Mouse (Mus musculus) NIH3T3 (cell line): ENCODE data around the gene Nkapd1.
A peak's percentile ranks its signal among the peaks of the same experiment; 100 is the strongest.
"Not testable (repeated sequence)": the region's sequence is repeated elsewhere in the genome, so short reads cannot be mapped to it uniquely, and the experiment has no call there.

Experiments used
- DNase-seq: peaks from one replicate; pipeline ENCODE4 v3.0.0-alpha.2; 2012; ENCODE audit warnings: low read depth

Nkapd1 gene

GRCm38 (mm10) chr9:50616766-50617603 lies at the start of gene Nkapd1, which contains the start of gene Pih1d2:
TSS of gene Nkapd1 (minus strand) at chr9:50617464.
TSS of gene Pih1d2 (plus strand) at chr9:50617321.
- DNase-seq = peak; percentile 93

- DNase-seq = no peak
Observed at GRCm38 (mm10) chr9:50666442-50666841, 49.2 kb upstream of the Nkapd1 start.

DNA sequence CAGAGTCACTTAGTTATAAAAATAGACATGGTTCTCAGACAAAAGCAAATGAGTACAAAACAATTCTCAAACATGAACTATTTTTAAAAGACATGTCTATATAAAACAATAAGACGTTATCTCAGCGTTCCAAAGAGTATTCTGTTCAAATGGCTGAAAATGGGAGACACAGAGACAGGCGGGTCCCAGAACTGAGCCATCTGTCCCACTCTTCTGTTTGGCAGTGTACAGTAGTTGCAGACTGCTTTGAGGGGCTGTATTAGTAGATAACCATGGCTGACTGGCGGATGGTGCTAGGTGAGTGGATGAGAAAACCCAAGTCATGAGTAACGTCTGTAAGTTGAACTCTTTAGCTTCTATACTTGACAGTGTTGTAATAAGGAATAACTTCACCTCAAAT lies 47.6 kb upstream of the Nkapd1 start:
- DNase-seq = no peak

GRCm38 (mm10) chr9:50660431-50660830 lies 43.2 kb upstream of the Nkapd1 start:
- peak; percentile 25 for DNase-seq

DNA sequence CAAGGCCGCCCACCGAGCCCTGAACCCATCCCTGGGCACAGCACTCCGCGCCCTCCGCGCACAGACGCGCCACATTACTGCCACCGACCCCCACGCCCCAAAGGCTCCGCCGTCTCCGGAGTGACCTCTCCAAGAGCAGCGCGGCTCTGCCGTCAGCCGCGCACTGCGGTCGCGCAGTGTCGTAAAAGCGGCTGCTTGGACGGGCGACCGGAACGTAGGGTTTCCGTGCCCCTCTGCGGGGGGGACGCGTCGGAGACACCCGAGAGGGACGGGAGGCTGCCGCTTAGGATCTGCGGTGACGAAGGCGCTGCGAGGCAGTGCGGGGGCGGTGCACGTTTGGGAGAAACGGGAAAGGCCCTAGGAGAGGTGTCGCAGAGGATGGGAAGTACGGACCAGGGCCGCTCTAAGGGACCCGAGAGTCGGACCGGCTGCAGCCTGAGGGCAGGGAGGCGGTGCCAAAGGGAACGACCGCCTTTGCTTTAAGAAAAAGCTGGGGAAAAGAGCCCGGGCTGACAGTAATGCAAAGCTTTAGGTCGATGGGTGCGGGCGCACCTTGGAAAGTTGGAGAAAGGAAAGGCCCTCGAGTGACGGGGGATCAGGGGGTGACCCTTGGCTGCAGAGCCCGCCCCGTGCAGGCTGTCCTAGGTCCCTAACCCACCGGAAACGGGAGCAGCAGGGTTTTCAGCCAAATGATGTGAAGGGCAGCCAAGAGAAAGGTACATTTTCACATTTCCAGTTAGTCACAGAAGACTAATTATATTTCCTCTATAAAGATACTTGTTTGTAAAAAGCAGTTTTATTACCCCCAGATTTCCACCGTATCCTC lies 42.3 kb upstream of the Nkapd1 start, which contains the start of gene Dlat:
Gene Dlat (minus strand): TSS at position 389 of the 826 bp plus-strand sequence.
- peak; percentile 86 for DNase-seq

GRCm38 (mm10) chr9:50658941-50659388 lies 41.7 kb upstream of the Nkapd1 start:
- DNase-seq = peak; percentile 14

GRCm38 (mm10) chr9:50658391-50658790 lies 41.1 kb upstream of the Nkapd1 start:
- no peak for DNase-seq

DNA sequence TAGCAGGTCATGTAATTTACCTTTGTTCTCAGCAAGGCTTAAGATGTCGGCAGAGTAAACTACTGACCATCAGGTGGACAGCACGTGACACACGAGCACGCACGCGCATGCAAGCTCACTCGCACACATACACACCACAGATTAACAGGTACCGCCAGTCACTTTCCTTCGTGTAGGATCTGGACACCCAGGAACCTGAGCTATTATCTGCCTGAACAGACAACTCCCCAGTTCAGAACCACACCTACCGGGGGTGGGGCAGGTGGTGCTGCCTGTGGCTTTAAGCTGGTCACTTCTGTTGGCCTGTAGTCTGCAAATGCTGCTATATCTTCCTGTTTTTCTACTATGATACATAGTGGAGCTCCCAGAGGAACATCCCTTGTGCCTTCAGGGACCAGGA lies 33.2 kb upstream of the Nkapd1 start:
- no peak for DNase-seq

DNA sequence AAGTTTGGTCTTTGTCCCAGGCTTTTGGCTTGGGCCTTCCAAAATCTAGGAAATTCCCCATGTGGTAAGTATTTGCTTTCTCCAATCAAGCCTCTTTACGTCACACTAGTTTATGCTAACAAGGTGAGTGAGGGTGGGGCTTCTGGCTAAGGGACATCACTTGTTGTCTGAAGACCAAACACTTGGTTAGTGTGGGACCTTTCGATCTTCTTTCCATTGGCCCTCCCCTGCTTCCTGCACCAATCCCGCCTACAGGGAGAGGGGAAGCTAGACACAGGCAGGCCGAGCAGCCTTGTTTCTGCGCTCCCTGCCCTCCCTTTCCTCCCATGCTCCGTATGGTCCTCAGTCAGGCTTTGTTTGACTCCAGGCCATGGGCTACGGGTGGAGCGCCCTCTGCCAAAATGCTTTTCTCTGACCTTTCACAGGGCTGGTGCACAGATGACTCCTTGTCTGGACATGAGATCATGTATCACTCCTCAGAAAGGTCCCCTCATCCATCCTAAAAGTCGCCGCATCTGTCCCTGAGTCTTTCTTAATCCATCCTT lies 29.6 kb upstream of the Nkapd1 start:
- no peak for DNase-seq

DNA sequence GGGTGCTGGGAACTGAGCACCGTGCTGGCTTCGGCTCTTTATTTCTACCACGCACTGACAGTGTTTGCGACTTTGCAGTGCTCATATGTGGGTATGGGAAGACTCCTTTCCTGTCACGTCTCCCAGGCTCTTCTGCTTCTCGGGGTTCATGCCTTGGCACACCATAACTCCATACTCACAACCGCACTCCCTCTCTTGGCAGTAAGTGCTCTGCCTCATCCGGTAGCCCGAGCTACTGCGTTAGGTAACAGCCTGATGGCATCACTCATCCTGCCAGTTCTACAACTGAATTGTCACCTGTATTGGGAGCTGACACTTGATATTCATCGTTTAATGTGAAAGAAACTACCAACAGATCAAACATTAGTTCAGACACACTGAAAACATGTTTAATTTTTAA lies 17.0 kb upstream of the Nkapd1 start:
- DNase-seq = no peak

DNA sequence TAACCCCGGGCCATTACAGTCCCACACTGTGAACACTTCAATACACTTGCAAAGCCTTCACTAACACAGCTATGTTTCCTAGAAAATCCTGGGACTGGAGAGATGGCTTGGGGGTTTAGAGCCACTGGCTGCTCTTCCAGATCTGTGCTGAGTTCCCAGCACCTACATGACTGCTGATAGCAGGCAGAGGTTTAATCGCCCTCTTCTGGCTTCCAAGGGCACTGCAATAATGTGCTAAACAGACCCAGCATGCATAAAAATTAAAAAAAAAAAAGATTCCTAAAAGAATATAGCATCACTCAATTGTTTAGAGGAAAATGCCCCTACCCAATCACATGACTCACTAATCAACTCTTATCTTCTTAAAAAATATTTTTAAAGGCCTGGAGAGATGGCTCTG lies 15.8 kb upstream of the Nkapd1 start:
- peak; percentile 55 for DNase-seq

- DNase-seq = no peak
Observed at GRCm38 (mm10) chr9:50632016-50632688, 14.9 kb upstream of the Nkapd1 start.

DNA sequence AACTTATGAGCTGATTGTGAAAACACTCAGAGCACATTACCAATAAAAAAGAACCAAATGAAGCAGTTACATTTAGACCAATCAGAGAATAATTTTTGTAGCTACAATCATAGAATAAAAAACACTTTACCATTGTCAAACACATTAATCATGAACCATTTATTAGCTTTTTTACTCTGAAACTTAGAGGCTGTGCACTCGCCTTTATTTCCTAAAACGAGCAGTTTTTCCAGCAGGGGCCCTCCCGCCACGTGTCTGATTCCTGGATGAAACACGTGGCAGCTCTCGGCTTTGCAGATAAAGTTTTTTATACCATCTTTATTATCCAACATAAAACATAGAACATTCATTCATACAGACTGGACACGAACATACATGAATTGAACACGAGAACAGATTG lies 13.6 kb upstream of the Nkapd1 start:
- not testable (repeated sequence) for DNase-seq

DNA sequence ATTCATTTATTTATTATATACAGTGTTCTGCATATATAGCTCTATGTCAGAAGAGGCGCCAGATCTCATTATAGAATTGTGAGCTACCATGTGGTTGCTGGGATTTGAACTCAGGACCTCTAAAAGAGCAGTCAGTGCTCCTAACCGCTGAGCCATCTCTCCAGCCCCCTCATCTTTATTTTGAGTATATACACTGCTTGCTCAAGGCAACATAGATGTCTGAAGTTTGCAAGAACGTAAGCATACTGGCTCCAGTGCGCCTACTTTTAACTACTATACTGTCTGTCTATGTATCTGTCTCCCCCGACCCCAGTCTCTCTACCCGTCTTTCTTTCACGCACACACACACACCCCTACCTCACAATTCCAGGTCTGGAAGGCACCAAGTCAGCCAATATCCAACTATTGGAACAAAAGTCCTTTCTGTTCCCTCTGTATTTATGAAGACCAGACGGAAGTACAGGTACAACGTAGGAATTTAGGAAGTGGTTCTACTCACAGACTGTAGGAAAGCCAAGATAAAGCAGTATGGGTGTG lies 598 bp upstream of the Nkapd1 start:
- no peak for DNase-seq

GRCm38 (mm10) chr9:50616161-50616560 lies 1.1 kb downstream of the Nkapd1 start:
- DNase-seq = no peak

DNA sequence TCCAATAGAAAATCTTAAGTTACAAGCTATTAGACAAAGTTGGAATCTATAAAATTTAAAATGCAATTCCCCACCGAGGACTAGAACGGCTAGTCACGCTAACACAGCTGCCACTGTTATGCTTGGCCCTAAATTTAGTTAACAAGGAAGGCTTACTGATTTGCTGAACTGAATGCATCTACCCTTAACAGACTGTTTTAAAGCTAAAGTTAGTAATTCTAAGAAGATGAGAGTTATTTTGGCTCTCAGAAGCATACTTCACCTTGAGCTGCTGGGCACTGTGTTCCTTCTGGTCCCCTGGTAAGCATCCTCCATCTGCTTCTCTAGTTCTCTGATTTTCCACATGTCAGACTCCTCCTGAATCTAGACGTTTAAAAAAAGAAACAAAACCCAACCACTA lies 5.1 kb downstream of the Nkapd1 start:
- no peak for DNase-seq

- DNase-seq = peak; percentile 14
Observed at GRCm38 (mm10) chr9:50604338-50604737, 12.9 kb downstream of the Nkapd1 start.

DNA sequence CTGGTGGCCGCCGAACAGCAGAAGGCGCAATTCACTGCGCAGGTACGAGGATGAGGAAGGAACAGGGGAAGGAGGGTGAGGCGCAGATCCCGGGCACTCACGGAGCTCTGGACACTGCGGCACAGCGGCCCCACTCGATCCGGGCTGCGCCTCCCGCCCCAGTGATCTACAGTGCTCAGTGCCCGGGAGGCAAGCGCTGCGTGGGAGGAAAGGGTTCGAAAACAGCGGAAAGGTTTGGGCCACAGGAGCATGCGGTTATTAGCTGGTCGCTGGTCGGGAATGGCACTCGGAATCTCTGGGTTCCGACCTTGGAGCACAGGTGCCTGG lies 13.3 kb downstream of the Nkapd1 start:
- no peak for DNase-seq

DNA sequence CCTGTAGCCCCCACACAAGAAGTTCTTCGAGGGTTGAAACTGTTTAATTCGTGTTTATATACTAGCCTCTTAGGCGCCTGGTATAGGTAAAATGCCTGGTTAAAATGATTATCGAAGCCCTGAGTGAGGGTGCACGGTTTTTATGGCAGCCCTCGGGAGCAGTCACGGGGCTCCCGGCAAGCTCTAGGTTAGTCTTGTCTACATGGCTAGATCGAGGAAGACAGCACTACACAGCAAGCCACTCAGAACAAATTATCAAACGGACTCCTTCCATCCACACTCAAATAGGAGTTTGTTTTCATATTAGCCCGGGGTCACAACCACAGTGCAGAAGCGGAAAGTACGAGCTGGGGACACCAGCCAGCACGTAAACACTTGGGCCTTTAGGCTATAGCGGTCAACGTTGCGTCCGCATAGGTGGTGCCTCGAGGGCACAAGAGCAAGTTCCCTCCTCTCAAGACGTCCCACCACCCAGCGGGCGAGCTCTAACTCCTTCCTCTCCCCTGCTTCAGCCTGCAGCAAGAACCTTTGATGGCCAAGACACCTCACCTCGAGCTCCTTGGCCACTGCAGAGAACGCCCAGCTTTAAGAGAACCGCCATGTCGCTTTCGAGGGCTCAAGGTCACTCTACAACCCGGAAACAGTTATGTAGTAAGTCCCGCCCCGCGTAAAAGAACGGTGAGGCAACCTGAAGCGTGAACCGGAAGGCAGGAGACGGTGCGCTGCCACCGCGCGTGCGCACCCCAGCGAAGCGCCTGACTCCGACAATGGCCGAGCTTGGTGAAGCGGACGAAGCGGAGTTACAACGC lies 13.9 kb downstream of the Nkapd1 start, which contains the start of the genes Sdhd and Timm8b:
Gene Sdhd (minus strand): TSS at position 624 of the 809 bp plus-strand sequence.
Gene Timm8b (plus strand): TSS at position 722 of the 809 bp plus-strand sequence.
- DNase-seq = peak; percentile 95

DNA sequence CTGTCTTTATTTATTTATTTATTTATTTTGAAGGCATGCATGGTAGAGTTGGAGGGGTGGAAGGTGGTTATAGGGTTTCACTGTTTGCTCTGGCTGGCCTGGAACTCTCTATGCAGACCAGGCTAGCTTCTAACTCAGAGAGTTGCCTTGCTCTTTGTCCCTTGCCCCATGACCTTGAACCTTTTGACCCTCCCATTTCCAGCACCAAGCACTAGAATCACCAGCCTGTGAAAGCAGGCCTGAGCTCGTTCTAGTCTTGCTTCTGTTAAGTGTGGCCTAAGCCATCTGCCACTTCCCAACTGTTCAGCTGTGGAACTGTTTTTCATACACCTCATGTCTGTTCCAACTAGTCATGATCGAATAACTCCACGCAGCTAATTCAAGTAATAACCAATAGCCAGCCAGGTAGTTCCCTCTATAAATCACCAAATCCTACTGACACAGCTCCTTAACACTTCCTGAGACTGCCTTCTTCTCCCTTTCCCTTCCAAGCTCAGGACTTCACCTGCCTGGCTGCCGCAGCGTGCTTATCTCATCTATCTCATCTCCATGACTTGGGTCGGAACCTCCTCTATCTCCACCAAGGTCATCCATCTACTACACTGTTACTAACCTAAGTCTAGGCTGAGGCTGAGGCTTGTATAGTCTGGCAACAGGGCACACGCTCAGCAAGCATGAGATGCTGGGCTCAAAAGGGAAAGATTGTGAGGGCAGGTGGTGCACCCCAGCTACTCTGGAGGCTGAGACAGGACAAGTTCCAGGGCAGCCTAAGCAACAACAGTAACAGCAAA lies 15.0 kb downstream of the Nkapd1 start:
- no peak for DNase-seq
